Mouse (Mus musculus): ENCODE results near the gene Clmn. TPM values are rescaled to one million over a fixed set of nuclear protein-coding genes. Genes with fewer than 3 reads are reported as not detected.
"Not testable (repeated sequence)": the region's sequence is repeated elsewhere in the genome, so short reads cannot be mapped to it uniquely, and the experiment has no call there.

Gene Clmn
- polyA plus RNA-seq, 1 experiment from 2014 or later, result 3.8 TPM

DNA sequence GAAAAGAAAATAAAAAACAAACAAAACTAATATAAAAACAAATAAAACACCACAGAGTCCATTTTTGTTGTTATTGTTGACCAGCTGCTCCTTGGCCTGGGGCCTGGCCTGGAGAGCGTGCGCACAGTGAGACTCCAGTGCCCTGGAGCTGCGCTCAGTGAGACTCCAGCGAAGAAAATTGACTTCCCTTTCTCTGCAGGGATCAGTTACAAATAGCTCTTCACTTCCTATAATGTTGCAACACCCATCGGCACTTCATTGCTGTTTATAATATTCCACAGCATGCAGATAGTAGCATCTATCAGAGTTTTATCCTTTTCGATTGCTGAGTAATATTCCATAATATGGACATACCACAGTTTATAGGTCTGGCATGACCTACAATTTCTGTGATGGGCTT is 28.6 kb downstream of the Clmn start:
- Histone ChIP-seq H3K4me3 (no peak overlapping the region), H3K4me1 (peaks cover 15% of the 10 kb centered on the region), H3K4me2 (replicated peaks) (no peak overlapping the region), H3K27ac (no peak overlapping the region), H3K27me3 (peaks cover 15% of the 10 kb centered on the region; the same call in 1 of the 2 replicates), H3K36me3 (no peaks in the 10 kb centered on the region), H3K9ac (no peak overlapping the region), H3K9me3 (no peaks in the 10 kb centered on the region)
- WGBS, result 93% methylated on average over 6 of the region's 6 CpGs
- no peak for ATAC-seq (ENCODE audit: low FRiP score, low read depth)

DNA sequence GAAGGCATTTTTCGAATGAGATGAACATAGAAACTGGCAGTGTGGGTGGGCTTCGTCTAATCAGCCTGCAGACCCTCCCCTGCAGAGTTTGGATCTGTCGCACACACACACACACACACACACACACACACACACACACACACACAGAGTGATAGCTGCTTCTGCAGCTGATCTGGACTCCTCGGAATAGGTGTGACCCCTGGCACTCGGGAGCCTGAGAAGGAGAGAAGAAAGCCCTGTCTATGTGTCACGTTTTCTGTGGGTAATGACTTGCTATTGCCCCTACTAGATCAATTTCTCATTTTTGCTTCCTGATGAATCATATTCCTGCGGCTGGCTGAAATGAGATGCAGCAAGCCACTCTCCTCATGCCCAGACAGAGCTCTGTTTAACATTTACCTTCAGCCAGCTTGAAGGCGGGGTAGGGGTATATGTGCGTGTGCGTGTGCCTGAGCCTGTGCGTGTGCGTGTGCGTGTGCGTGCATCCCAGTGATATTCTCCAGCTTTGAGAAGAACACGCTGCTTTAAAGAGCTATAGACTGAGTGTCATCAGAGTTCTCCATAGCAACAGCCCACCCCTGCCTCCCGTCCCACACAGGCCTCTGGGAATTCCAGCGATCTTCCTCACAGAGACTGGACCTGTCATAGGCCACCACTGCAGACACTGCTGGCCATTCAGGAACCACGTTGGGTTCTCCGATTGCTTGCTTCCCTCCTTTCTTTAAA is 29.3 kb downstream of the Clmn start:
- no peaks in the 10 kb centered on the region for H3K9me3 ChIP-seq
- H3K9ac ChIP-seq, result no peak overlapping the region
- no peak overlapping the region for H3K27ac ChIP-seq
- WGBS, result 71% methylated on average over 19 of the region's 19 CpGs
- peaks cover 20% of the 10 kb centered on the region for H3K27me3 ChIP-seq
- no peak overlapping the region for H3K4me3 ChIP-seq
- ATAC-seq (ENCODE audit: low FRiP score, low read depth), result no peak
- H3K36me3 ChIP-seq, result no peaks in the 10 kb centered on the region
- H3K4me1 ChIP-seq, result peaks cover 15% of the 10 kb centered on the region
- no peak overlapping the region for H3K4me2 ChIP-seq (replicated peaks)

DNA sequence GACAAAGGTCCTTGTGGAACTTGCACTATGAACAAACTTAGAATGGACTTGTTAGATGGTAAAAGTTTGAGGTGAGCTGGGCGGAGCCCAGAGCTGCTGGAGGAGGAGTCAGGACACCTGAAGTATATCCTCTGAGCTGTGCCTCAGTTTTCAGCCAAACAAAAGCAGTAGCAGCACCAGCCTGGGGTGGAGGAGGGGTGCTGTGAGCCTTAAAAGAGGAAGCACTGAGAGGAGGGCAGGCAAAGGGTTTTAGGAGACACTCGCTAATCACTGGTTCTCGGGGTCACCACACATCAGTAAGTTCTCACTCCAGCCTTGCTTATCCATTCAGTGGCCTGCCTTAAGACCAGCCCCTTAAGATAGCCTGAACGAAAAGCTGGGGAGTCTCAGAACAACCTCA is 30.1 kb downstream of the Clmn start:
- no peak overlapping the region for H3K27ac ChIP-seq
- WGBS, result 59% methylated on average over 4 of the region's 4 CpGs
- H3K27me3 ChIP-seq, result peaks cover 25% of the 10 kb centered on the region
- no peak overlapping the region for H3K9ac ChIP-seq
- H3K4me3 ChIP-seq, result no peak overlapping the region
- H3K4me1 ChIP-seq, result peaks cover 20% of the 10 kb centered on the region
- H3K4me2 ChIP-seq (replicated peaks), result no peak overlapping the region
- no peaks in the 10 kb centered on the region for H3K9me3 ChIP-seq
- ATAC-seq (ENCODE audit: low FRiP score, low read depth), result no peak
- no peaks in the 10 kb centered on the region for H3K36me3 ChIP-seq

DNA sequence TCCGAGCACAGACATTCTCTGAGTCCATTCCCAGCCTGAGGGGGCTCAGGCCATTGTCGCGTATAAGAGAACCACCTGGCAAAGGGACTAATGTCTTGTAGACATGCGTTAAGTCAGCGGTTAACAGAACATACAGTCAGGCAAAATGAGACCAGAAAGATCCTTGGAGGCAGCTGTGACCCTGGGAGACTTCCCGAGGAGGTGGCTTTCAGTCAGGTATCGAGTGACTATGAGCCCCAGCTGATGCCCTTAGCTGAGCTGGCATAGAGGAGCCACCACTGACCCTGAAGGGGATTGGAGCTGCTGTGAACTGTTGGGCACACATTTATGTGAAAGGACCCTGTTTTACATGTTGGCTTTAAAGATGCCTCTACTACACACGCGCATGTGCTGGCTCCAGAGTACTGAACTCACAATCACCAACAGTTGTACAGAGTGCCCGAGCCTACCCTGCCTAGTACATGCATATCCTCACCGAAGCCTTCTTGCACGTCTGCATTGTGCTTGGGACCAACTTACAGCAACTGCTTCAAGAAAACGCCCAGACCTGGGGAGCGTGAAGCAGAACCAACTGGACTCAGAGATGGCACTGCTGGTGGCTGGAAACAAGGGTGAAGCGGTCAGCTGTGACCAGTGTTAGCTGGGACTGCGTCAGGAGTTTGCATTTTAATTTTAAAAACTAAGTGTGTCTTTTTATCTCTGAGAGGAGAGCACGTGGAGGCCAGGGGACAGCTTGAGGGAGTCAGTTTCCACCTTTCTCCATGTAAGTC is 34.0 kb downstream of the Clmn start:
- H3K9me3 ChIP-seq, result no peaks in the 10 kb centered on the region; the same call in 1 of the 2 replicates
- no peak for ATAC-seq (ENCODE audit: low FRiP score, low read depth)
- H3K27me3 ChIP-seq, result peaks cover 47% of the 10 kb centered on the region
- 79% methylated on average over 17 of the region's 17 CpGs for WGBS
- H3K27ac ChIP-seq, result no peak overlapping the region
- no peak overlapping the region for H3K4me3 ChIP-seq
- no peaks in the 10 kb centered on the region for H3K36me3 ChIP-seq
- H3K9ac ChIP-seq, result no peak overlapping the region
- H3K4me2 ChIP-seq (replicated peaks), result no peak overlapping the region
- peaks cover 23% of the 10 kb centered on the region for H3K4me1 ChIP-seq

DNA sequence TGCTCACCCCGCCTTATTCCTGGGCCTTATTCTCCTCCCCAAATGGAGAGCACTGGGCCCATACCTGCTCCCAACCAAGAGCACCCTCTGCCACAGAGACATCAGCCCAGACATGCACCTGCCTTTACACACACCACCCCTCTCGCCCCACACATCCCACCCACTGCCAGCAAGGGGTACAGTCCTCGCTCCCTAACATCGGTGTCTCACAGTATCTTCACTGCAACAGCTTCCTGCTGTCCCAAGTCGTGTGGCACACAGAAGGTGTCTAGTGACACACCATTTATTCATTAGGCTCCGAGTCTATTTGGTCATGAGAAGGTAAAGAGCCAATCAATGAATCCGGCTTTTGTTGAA is 34.6 kb downstream of the Clmn start:
- no peak overlapping the region for H3K27ac ChIP-seq
- no peak for ATAC-seq (ENCODE audit: low FRiP score, low read depth)

DNA sequence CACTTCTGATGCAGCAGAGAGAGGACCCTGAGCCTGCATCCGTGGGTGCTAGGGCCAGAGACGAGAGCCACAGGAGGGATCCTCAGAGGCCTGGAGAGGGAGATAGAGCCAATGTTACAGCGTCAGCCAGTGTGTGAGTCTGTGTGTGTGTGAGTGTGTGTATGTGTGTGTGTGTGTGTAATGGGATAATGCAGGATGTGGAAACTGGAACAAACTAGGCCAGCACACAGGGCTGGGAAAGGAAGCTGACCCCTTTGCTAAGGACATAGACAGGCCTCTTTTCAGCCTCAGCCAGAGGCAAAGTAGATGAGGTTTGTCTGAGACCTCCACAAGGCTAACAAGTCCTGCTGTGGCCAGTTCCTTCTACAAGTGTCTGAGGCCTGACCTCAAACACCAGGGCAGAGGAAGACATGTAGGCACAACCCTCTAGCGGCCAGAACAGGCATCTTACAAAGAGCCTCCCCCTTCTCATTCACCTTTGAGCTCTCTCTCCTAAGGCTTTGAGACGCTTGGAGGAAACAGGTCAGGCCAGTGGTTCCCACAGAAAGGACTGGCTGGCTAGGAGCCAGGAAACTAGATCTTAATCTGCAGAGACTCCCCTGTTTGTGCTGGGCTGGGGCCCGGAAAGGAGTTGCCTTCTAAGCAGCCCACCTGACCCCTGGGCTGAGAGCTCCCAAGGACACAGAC is 35.1 kb downstream of the Clmn start:
- WGBS, result 36% methylated on average over 6 of the region's 6 CpGs
- Histone ChIP-seq H3K9me3 (no peaks in the 10 kb centered on the region; the same call in 1 of the 2 replicates), H3K9ac (no peak overlapping the region; the same call in 1 of the 2 replicates), H3K4me1 (peaks cover 31% of the 10 kb centered on the region), H3K36me3 (no peaks in the 10 kb centered on the region), H3K27me3 (peaks cover 47% of the 10 kb centered on the region), H3K4me2 (replicated peaks) (no peak overlapping the region), H3K4me3 (no peak overlapping the region), H3K27ac (no peak overlapping the region)
- ATAC-seq (ENCODE audit: low FRiP score, low read depth), result peak; percentile 61

More for the DNA sequence above, 34.6 kb downstream of the Clmn start:
- Histone ChIP-seq H3K4me2 (replicated peaks) (no peak overlapping the region), H3K9me3 (no peaks in the 10 kb centered on the region; the same call in 1 of the 2 replicates), H3K4me1 (peaks cover 26% of the 10 kb centered on the region), H3K4me3 (no peak overlapping the region), H3K36me3 (no peaks in the 10 kb centered on the region), H3K9ac (no peak overlapping the region; the same call in 1 of the 2 replicates), H3K27me3 (peaks cover 47% of the 10 kb centered on the region)
- 79% methylated on average over 7 of the region's 7 CpGs for WGBS

DNA sequence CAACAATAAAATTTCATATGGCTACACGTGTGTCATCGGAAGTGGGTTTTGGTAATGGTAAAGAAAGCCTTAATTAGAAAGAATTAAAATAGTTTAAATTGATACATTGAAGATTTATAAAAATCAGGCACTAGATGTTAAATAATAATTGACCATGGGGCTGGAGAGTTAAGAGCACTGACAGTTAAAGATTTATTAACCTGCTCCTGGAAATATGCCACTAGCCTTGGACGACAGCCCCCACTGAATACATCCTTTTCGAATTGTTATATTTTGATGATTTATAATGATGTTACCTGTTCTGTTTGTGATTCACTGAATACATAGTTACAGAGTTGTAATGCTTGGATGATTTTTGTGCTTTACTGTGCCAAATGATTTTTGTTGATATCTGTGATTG is 35.9 kb downstream of the Clmn start:
- not testable (repeated sequence) for H3K27ac ChIP-seq; H3K4me3 ChIP-seq; H3K9ac ChIP-seq; H3K9me3 ChIP-seq; H3K36me3 ChIP-seq; H3K4me2 ChIP-seq (replicated peaks); ATAC-seq (ENCODE audit: low FRiP score, low read depth)
- WGBS, result 81% methylated on average over 4 of the region's 4 CpGs
- H3K4me1 ChIP-seq, result peaks cover 38% of the 10 kb centered on the region
- H3K27me3 ChIP-seq, result peaks cover 52% of the 10 kb centered on the region

DNA sequence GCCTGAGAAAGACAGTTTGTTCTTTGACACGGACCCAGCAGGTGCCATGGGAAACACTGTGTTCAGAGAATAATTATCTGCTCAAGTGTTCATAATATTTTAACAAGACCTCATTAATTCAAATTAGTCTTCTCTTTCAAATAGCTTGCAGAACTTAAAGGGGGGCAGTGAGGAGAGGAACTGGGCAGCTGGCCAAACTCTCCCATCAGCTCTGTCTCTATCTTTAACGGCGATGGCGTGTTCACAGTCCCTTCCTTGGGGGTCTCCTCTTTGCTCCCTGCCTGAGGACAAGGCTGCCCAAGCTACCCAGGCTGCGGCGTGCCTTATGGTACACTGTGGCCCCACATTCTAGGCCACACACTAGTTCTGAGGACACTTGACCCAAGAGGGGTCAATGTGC is 37.2 kb downstream of the Clmn start:
- WGBS, result 68% methylated on average over 6 of the region's 6 CpGs
- ATAC-seq (ENCODE audit: low FRiP score, low read depth), result no peak

DNA sequence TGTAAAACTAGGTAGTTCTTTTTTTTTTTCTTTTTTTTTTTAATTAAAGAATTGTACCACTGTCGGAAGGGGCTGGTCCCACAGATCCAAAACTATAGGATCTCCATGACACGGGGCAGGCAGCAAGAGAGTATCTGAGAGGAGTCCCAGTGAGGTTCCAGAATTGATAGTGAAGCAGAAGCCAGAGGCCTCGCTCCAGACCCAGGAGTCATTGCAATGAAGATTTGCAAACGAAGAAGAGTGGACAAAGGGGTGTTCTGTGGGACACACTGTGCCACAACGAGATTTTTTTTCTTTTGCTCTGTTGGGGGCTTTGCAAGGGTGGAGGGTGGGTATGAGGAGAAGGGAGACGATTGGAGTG is 40.0 kb downstream of the Clmn start:
- Histone ChIP-seq H3K9me3 (no peaks in the 10 kb centered on the region; the same call in 1 of the 2 replicates), H3K27me3 (peaks cover 60% of the 10 kb centered on the region), H3K9ac (no peak overlapping the region), H3K4me1 (peaks cover 60% of the 10 kb centered on the region), H3K4me3 (no peak overlapping the region), H3K36me3 (no peaks in the 10 kb centered on the region), H3K4me2 (replicated peaks) (no peak overlapping the region), H3K27ac (no peak overlapping the region)
- 57% methylated on average over 6 of the region's 6 CpGs for WGBS
- no peak for ATAC-seq (ENCODE audit: low FRiP score, low read depth)

More for the DNA sequence above, 37.2 kb downstream of the Clmn start:
- H3K4me2 ChIP-seq (replicated peaks), result no peak overlapping the region
- H3K27me3 ChIP-seq, result peaks cover 52% of the 10 kb centered on the region
- H3K27ac ChIP-seq, result no peak overlapping the region
- H3K36me3 ChIP-seq, result no peaks in the 10 kb centered on the region
- no peak overlapping the region for H3K9ac ChIP-seq
- H3K4me3 ChIP-seq, result no peak overlapping the region
- H3K4me1 ChIP-seq, result peaks cover 39% of the 10 kb centered on the region
- H3K9me3 ChIP-seq, result no peaks in the 10 kb centered on the region; the same call in 1 of the 2 replicates

DNA sequence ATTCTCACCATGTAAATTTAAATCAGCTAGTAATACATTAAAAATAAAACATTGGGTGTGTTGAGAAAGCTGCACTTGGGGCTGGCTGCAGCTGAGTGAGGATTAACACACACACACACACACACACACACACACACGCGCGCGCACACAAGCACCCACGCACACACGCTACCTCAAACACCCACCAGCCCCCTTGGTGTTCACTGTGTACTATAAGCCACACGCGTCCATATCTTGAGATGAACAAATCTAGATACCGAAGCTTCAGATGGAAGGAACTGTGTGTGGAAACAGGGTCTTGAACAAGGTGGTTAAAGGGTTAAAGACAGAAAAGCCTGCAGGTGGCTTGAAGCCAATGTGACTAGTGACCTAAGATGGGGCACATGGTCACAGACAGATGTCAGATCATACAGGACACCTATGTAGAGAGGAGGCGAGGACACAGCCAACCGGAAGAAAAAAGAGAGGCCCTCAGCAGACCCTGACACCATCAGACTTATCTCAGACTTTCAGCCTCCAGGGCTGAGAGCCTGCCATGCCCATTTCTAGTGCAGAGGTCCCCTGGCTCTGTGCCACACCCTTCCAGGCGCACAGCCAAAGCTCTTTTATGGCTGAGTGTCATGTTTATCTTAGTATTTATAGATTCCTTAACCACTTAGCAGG is 40.5 kb downstream of the Clmn start:
- peaks cover 60% of the 10 kb centered on the region for H3K4me1 ChIP-seq
- no peak overlapping the region for H3K4me3 ChIP-seq
- peaks cover 62% of the 10 kb centered on the region for H3K27me3 ChIP-seq
- no peaks in the 10 kb centered on the region for H3K36me3 ChIP-seq
- H3K4me2 ChIP-seq (replicated peaks), result no peak overlapping the region
- no peak for ATAC-seq (ENCODE audit: low FRiP score, low read depth)
- H3K9ac ChIP-seq, result no peak overlapping the region
- no peaks in the 10 kb centered on the region; the same call in 1 of the 2 replicates for H3K9me3 ChIP-seq
- no peak overlapping the region for H3K27ac ChIP-seq
- WGBS, result 75% methylated on average over 12 of the region's 12 CpGs

DNA sequence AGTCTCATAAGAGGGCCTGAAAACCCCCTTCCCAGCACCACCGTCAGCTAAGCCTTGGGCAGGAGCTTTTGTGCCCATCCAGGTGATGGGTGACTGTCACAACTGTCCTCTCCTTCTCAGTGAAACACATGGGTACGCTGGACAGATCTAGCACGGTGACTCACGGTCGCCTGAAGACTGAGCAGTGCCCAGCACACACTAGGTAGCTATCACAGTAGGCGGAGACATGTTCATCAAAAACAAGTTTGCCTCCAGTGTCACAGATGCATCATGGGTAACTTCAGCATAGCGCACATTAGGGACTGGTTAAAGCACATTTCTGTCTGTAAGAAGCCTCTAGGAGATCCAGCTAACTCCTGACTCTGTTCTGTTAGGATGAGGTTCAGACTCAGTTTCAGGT is 41.2 kb downstream of the Clmn start:
- Histone ChIP-seq H3K27me3 (peaks cover 68% of the 10 kb centered on the region), H3K9ac (no peak overlapping the region), H3K36me3 (no peaks in the 10 kb centered on the region), H3K4me3 (no peak overlapping the region), H3K4me2 (replicated peaks) (no peak overlapping the region), H3K27ac (no peak overlapping the region), H3K9me3 (no peaks in the 10 kb centered on the region; the same call in 1 of the 2 replicates), H3K4me1 (peaks cover 66% of the 10 kb centered on the region)
- no peak for ATAC-seq (ENCODE audit: low FRiP score, low read depth)
- 94% methylated on average over 7 of the region's 7 CpGs for WGBS

Measured in limb, embryonic 13.5 days (tissue).